Mouse (Mus musculus) intestine, postnatal 0 days (tissue): ENCODE results near the gene Gm43951. TPM values are rescaled to one million over a fixed set of nuclear protein-coding genes. Genes with fewer than 3 reads are reported as not detected.

Experiments used
- ATAC-seq: fragments of 200-750 bp; cut with Nextera tagmentation; 2 replicates; pipeline ENCODE4 v1.8.0; 2017; ENCODE audit warnings: mild to moderate bottlenecking, moderate TSS enrichment, moderate library complexity
- H3K27ac ChIP-seq: fragments of 300-500 bp; sonication (generic); 2 replicates; pipeline ENCODE4 v1.5.1; 2014; ENCODE audit warnings: mild to moderate bottlenecking, low read depth, low read length, moderate library complexity
- H3K27me3 ChIP-seq: fragments of 300-500 bp; sonication (generic); replicated peaks from 2 replicates; pipeline ENCODE4 v1.6.1; 2014; ENCODE audit warnings: low read length, mixed read lengths; ENCODE audit not compliant: control insufficient read depth, insufficient read depth
- H3K36me3 ChIP-seq: fragments of 300-500 bp; sonication (generic); 2 replicates; pipeline ENCODE4 v1.6.1; 2014; ENCODE audit warnings: mild to moderate bottlenecking, moderate library complexity; ENCODE audit not compliant: control insufficient read depth, insufficient read depth
- H3K4me1 ChIP-seq: fragments of 300-500 bp; sonication (generic); replicated peaks from 2 replicates; pipeline ENCODE4 v1.6.1; 2014; ENCODE audit warnings: antibody characterized with exemption, low read length, mixed read lengths; ENCODE audit not compliant: control insufficient read depth, insufficient read depth
- H3K4me2 ChIP-seq: fragments of 300-500 bp; sonication (generic); replicated peaks from 2 replicates; pipeline ENCODE4 v1.6.1; 2014; ENCODE audit warnings: low read depth, mild to moderate bottlenecking, moderate library complexity
- H3K4me3 ChIP-seq: fragments of 300-500 bp; sonication (generic); 2 replicates; pipeline ENCODE4 v1.5.1; 2014; ENCODE audit warnings: low read depth, low read length
- H3K9ac ChIP-seq: fragments of 300-500 bp; sonication (generic); 2 replicates; pipeline ENCODE4 v1.6.1; 2014; ENCODE audit warnings: mild to moderate bottlenecking, low read depth, low read length
- H3K9me3 ChIP-seq: fragments of 300-500 bp; sonication (generic); 2 replicates; pipeline ENCODE4 v1.6.1; 2016; ENCODE audit warnings: mixed run types; ENCODE audit not compliant: control insufficient read depth
- CTCF ChIP-seq: sonication (generic); IDR thresholded peaks from 2 replicates; pipeline ENCODE4 v1.5.1; 2016; ENCODE audit warnings: low read depth, mild to moderate bottlenecking, control low read depth, antibody characterized with exemption, moderate library complexity
- WGBS: fragments of 180-500 bp; shearing (Covaris S2); extraction: QIAGEN DNeasy Blood & Tissue Kit; methylation state at CpG from one replicate; pipeline ENCODE4 v1.1.7; 2014; 5-methylcytosine and 5-hydroxymethylcytosine counted together
- polyA plus RNA-seq: library from polyadenylated mRNA; unstranded; fragments of >200 nt; fragmentation: Nextera tagmentation; extraction: Ambion mirVana; gene quantifications from 2 replicates; pipeline ENCODE4 v1.2.1, GENCODE M21; 2015

Gene Gm43951
- polyA plus RNA-seq, 1 experiment from 2014 or later: not detected

DNA sequence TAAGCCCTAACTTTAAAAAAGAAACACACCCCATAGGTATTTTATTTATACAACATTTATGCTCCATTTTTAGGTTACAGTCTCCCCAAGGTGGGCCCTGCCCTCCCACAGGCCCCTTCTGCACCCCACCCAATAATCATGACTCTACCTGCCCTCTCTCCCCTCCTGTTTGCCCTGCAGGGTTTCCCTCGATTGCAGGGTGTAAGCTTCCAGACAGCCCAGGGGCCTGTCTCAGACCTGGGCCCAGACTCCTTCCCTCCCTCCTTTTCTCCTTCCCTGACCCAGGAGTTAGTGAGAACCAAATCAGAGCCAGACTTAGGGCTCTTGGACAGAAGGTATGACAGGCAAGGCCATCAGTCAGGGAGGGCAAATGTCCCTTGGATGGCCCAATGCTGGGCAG is 26.4 kb upstream of the Gm43951 start:
- Histone ChIP-seq H3K4me1 (no peaks in the 10 kb centered on the region), H3K4me2 (no peak overlapping the region), H3K9me3 (no peaks in the 10 kb centered on the region), H3K27ac (no peak overlapping the region), H3K9ac (no peak overlapping the region), H3K27me3 (no peaks in the 10 kb centered on the region), H3K4me3 (no peak overlapping the region), H3K36me3 (no peaks in the 10 kb centered on the region)
- 53% methylated on average over 1 of the region's 1 CpGs for WGBS
- no peak for ATAC-seq
- TF ChIP-seq CTCF: no peak

DNA sequence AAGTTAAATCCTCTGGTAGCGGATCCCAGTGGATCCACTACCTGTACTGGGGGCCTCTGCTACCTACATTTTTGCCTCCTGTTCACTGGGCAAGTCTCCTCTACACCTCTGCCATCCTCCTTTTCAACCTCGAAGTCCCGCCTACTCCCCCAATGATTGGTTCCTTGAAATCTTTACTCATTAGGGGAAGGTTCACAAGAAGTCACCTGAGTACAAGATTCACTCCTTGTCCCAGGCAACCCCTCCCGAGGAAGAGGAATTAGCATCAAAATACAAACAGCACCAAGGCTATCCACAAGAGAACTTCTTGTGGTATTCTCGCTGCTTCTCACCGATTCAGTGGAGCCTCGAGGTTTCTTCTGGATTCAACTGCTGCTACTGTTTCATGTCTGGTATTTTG is 25.4 kb upstream of the Gm43951 start:
- Histone ChIP-seq H3K4me1 (no peaks in the 10 kb centered on the region), H3K9me3 (no peaks in the 10 kb centered on the region), H3K27ac (no peak overlapping the region), H3K9ac (no peak overlapping the region), H3K4me3 (no peak overlapping the region), H3K27me3 (no peaks in the 10 kb centered on the region), H3K4me2 (no peak overlapping the region), H3K36me3 (no peaks in the 10 kb centered on the region)
- TF ChIP-seq CTCF: no peak
- ATAC-seq: no peak
- WGBS: 80% methylated on average over 7 of the region's 7 CpGs

DNA sequence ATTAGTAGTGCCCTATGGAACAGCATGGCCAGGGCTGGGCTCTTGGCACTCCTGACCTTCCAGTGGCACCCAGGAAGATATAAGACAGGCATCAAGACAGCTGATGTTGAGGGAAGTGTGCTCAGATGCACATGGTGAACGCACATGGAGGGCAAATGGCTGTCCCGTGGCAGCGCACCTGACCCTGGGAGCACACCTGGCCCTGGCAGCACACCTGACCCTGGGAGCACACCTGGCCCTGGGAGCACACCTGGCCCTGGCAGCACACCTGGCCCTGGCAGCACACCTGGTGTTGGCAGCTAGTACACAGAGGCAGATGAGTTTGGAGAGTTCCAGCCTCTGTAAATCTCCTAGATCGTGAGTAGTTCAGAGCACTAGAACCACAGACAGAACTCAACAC is 21.9 kb upstream of the Gm43951 start:
- no peak overlapping the region for H3K27ac ChIP-seq
- no peaks in the 10 kb centered on the region for H3K27me3 ChIP-seq
- ATAC-seq: no peak
- no peak overlapping the region for H3K4me3 ChIP-seq
- no peak overlapping the region for H3K4me2 ChIP-seq
- TF ChIP-seq CTCF: no peak
- H3K9ac ChIP-seq: no peak overlapping the region
- no peaks in the 10 kb centered on the region for H3K36me3 ChIP-seq
- no peaks in the 10 kb centered on the region for H3K9me3 ChIP-seq
- 78% methylated on average over 4 of the region's 4 CpGs for WGBS
- no peaks in the 10 kb centered on the region for H3K4me1 ChIP-seq

DNA sequence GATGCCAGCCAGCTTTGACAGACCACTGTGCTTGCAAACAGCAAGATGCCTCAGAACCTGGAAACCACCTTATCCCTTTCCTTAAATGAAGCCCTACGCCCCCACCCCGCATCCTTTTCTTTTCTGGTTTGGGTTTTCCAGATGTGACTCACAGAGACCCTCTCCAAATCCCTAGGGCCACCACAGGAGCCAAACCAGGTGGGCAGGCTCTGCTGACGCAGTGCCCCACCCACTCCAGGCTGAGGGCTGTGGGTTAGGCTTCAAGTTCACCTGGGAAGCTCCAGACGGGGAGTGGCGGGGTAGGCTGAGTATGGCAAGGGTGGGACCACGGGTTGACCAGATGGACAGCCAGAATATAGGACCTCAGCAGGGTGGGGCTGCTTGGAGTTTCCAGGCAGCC is 20.3 kb upstream of the Gm43951 start:
- Histone ChIP-seq H3K4me3 (no peak overlapping the region), H3K27ac (no peak overlapping the region), H3K9ac (no peak overlapping the region), H3K9me3 (no peaks in the 10 kb centered on the region), H3K4me1 (no peaks in the 10 kb centered on the region), H3K4me2 (no peak overlapping the region), H3K27me3 (no peaks in the 10 kb centered on the region), H3K36me3 (no peaks in the 10 kb centered on the region)
- 72% methylated on average over 6 of the region's 6 CpGs for WGBS
- ATAC-seq: no peak
- no peak for TF ChIP-seq CTCF

DNA sequence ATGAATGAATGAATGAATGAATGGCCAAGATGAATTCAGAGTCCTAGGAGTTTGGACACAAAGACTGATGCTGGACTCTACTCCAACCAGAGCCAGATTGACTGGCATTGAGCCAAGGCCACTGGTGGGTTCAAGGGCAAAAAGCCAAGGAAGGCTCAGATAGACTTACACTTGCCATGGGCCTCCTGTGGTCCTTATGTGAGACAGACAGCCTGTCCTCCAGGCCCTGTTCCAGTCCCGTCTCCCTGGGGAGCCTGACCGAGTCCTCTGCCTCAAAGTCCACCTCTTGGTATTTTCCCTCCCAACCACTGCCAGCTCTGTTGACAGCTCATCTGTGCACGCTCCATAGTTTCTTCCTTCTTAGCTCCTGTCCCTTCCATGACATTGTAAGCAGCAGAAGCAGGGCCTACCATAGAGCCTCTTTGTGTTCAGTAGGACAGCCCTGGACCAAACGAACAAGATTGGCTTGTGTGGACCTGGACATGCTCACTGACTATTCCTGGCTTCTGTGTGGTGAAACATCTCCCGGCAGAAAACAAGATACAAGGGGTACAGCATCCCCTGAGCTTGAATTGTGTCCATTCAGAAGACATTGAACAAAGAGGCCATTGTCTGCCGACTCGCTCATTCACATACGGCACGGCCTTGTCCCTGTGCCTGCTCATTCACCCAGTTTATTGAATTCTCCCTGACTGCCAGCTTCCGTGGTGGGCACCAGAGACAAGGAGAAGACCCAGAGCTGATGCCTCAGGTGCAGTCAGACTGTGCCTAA is 19.6 kb upstream of the Gm43951 start:
- Histone ChIP-seq H3K4me1 (no peaks in the 10 kb centered on the region), H3K27ac (no peak overlapping the region; the same call in 1 of the 2 replicates), H3K36me3 (no peaks in the 10 kb centered on the region), H3K9ac (no peak overlapping the region), H3K27me3 (no peaks in the 10 kb centered on the region), H3K4me2 (no peak overlapping the region), H3K4me3 (no peak overlapping the region), H3K9me3 (no peaks in the 10 kb centered on the region)
- no peak for ATAC-seq
- WGBS: 74% methylated on average over 10 of the region's 10 CpGs
- no peak for TF ChIP-seq CTCF

DNA sequence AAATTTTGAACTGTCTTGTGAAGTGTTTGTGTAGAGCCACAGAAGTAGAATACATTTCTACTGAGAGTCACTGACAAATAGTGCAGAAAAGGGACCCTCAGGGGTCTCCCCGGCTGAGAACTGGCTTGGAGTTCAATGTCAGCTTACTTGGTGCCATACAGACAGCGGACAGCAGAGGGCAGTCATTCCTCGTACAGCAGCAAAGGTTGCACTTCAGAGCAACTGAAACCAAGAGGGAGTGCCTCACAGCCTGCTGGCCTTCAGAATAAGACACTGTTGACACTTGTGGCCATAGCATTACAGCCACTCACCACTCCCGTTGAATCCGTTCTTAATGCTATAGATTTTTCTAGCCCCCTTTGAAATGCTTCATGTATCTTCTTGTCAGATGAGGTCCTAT is 18.2 kb upstream of the Gm43951 start:
- Histone ChIP-seq H3K4me1 (no peaks in the 10 kb centered on the region), H3K9ac (no peak overlapping the region), H3K4me3 (no peak overlapping the region), H3K36me3 (no peaks in the 10 kb centered on the region), H3K27me3 (no peaks in the 10 kb centered on the region), H3K9me3 (no peaks in the 10 kb centered on the region), H3K4me2 (no peak overlapping the region), H3K27ac (no peak overlapping the region)
- 9% methylated on average over 5 of the region's 5 CpGs for WGBS
- peak; percentile 96 for TF ChIP-seq CTCF
- peak; percentile 35; the same call in 1 of the 2 replicates for ATAC-seq
